Mouse (Mus musculus) spleen, adult 2 months (tissue): ENCODE data around the gene Ankrd23.

Experiments
- CTCF ChIP-seq: fragments of 200-500 bp; IDR thresholded peaks from 2 replicates; pipeline ENCODE4 v1.5.1; 2011; ENCODE audit warnings: mild to moderate bottlenecking, inconsistent platforms; ENCODE audit not compliant: insufficient read depth, insufficient read length, insufficient replicate concordance; ENCODE audit errors: extremely low read depth
- POLR2A ChIP-seq: fragments of 200-500 bp; IDR thresholded peaks from 2 replicates; pipeline ENCODE4 v1.6.1; 2011; ENCODE audit warnings: low read depth, low read length, inconsistent platforms

DNA sequence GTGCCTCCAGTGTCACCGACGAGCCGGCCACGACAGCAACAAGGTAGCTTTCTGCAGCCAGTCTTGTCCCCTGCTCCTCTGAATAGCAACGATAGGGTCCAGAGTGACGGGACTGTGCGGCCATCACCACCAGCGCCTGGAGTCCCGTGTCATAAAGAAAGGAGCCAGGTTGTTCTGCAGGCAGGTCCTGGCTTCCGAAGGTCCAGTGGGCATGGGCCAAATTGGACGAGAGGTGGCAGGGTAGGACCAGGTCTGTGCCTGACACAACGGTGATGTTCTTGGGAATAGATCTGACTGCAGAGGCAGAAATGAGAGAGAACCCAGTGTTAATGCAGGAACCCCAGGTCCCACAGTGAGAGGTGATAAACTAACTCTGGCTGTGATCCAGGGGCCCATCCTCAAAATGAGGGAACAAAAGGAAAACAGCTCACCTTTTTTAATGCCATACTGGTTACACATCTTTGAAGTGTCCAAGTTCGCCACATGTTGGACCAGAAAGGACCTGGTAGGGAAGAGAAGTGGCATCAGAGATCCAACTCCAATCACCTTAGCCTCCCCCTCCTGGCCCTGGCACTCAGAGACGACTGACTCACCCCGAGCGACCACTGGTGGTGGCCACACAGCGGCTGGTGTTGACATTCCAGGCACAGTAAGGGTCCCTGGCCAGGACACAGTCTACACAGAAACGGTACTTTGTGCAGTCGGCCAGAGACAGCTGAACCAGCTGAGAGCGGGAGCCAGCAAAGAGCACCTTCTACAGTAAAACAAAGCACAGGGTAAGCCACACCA is 13.6 kb upstream of the Ankrd23 start:
- no peak for TF ChIP-seq CTCF
- no peak for TF ChIP-seq POLR2A
